Mouse (Mus musculus): Measurements from ENCODE around the gene Cerk. TPM values are rescaled to one million over a fixed set of nuclear protein-coding genes. Genes with fewer than 3 reads are reported as not detected.
"Not testable (repeated sequence)": the region's sequence is repeated elsewhere in the genome, so short reads cannot be mapped to it uniquely, and the experiment has no call there.

Gene Cerk
- polyA plus RNA-seq, 1 experiment from 2014 or later = 20.8 TPM

DNA sequence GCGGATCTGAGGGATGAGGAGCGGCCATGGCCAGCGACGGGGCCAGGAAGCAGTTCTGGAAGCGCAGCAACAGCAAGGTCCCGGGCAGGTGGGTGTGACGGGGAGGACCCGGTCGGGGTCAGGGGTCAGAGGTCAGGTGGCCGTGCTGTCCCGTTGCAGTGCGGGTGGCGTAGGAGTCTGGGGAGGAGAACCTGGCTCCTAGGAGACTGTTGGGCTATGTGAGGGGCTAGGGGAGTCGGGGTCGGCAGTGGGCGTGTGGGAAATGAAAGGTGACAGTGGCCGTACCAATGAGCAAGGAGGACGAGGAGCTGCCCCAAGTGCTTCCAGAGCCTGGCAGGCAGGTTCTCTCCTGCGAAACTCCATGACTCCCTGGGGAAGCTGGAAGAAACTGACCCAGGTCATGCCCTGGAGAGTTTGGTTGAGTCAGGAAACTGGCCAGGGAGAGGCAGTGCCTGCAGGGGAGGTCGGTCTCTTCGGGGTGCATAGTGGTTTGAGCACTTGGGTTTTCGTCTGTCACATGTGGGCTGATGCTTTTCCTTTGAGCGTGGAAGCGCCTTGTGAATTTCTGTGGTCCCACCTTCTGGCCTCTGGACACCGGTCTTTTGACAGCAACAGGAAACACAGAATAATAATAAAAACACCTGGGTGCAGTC, 28.7 kb upstream of the Cerk start:
- peak overlapping the region; percentile 88 for H3K4me3 ChIP-seq (ENCODE audit: low read depth, low read length)
- no peaks in the 10 kb centered on the region for H3K27me3 ChIP-seq (replicated peaks; ENCODE audit: control insufficient read depth, insufficient read depth, low read length)
- peak overlapping the region; percentile 84; the same call in 1 of the 2 replicates for H3K27ac ChIP-seq (ENCODE audit: low read depth, low read length)
- H3K9me3 ChIP-seq (replicated peaks; ENCODE audit: control insufficient read depth, low read length) = no peaks in the 10 kb centered on the region
- peaks cover 16% of the 10 kb centered on the region for H3K4me1 ChIP-seq (ENCODE audit: control insufficient read depth, insufficient read depth, low read length)
- WGBS = 17% methylated on average over 25 of the region's 25 CpGs
- no peaks in the 10 kb centered on the region for H3K36me3 ChIP-seq (ENCODE audit: control insufficient read depth, insufficient read depth, low read length)
- ATAC-seq (no peak; the same call in 1 of the 2 replicates), DNase-seq (ENCODE audit: low spot score) (no peak)
- peak overlapping the region; percentile 99 for H3K4me2 ChIP-seq (ENCODE audit: low read length)
- peak overlapping the region; percentile 88 for H3K9ac ChIP-seq (ENCODE audit: low read length)

DNA sequence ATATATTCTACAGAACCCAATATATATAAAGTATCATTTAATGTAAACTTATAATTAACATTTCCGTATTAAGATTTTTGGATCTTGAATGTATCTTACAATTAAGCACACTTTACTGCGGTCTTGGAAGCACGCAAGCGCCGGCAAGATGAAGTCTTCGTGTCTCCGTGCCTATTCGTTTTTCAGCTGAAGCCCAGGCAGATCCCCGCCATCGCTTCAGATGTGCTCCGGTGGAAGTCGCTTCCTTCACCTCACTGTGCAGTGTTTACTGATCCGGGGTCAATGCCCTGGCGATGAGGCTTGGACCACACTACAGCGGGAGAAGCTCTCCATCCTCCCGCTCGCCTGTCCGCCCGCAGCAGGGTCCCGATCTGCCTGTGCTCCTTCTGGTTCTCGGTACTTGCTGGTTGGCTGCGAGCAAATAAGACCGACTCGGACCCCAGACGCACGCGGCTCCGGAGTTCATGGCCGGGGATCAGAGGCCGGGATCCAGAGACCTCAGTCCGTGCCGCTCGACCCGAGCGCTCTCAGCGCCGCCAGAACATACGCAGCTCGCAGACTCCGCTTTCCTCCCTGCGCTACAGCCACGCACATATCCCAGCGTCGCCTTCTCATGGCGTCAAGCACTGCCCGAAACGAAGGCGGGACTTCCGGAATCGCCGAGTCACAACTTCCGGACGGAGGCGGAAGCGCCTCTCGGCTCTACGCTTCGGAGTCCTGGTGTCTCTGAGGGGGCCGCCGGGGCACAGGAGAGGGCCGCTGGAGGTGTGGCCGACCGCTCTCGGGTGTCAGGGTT, 28.0 kb upstream of the Cerk start, which contains the start of gene Tbc1d22a:
Gene Tbc1d22a (plus strand): TSS at position 707 of the 796 bp plus-strand sequence.
- Histone ChIP-seq H3K9me3 (replicated peaks; ENCODE audit: control insufficient read depth, low read length) (no peaks in the 10 kb centered on the region), H3K9ac (ENCODE audit: low read length) (peak within 1 kb of the TSS; percentile 88), H3K27ac (ENCODE audit: low read depth, low read length) (peak within 1 kb of the TSS; percentile 84), H3K27me3 (replicated peaks; ENCODE audit: control insufficient read depth, insufficient read depth, low read length) (no peaks in the 10 kb centered on the region), H3K4me2 (ENCODE audit: low read length) (peak within 1 kb of the TSS; percentile 99), H3K36me3 (ENCODE audit: control insufficient read depth, insufficient read depth, low read length) (no peaks in the 10 kb centered on the region), H3K4me1 (ENCODE audit: control insufficient read depth, insufficient read depth, low read length) (peaks cover 16% of the 10 kb centered on the region), H3K4me3 (ENCODE audit: low read depth, low read length) (peak within 1 kb of the TSS; percentile 88)
- under 1% methylated on average over 64 of the region's 64 CpGs for WGBS
- ATAC-seq = peak; percentile 96
- peak; percentile 97 for DNase-seq (ENCODE audit: low spot score)

DNA sequence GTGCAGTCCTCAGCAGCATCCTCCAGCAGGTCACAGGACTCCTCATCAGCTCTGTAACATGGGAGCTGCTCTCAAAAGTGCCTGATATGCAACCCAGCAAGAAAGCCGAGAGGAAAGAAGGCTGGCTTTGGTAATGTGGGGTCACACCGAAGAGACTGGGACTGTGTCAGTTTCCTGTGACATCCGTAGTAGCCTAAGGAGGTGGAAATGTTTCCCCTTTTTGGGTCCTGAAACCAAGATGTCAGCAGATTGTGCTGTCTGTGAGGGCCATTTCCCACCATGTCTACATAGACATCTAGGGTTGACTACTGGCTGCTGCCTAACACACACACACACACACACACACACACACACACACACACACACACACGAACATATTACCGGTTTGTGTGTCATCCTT, 26.3 kb upstream of the Cerk start:
- H3K4me1 ChIP-seq (ENCODE audit: control insufficient read depth, insufficient read depth, low read length) = peaks cover 16% of the 10 kb centered on the region
- H3K9ac ChIP-seq (ENCODE audit: low read length); ATAC-seq; H3K4me3 ChIP-seq (ENCODE audit: low read depth, low read length); H3K4me2 ChIP-seq (ENCODE audit: low read length); H3K27me3 ChIP-seq (replicated peaks; ENCODE audit: control insufficient read depth, insufficient read depth, low read length); H3K9me3 ChIP-seq (replicated peaks; ENCODE audit: control insufficient read depth, low read length); H3K27ac ChIP-seq (ENCODE audit: low read depth, low read length); H3K36me3 ChIP-seq (ENCODE audit: control insufficient read depth, insufficient read depth, low read length); DNase-seq (ENCODE audit: low spot score): not testable (repeated sequence)
- 94% methylated on average over 5 of the region's 5 CpGs for WGBS

DNA sequence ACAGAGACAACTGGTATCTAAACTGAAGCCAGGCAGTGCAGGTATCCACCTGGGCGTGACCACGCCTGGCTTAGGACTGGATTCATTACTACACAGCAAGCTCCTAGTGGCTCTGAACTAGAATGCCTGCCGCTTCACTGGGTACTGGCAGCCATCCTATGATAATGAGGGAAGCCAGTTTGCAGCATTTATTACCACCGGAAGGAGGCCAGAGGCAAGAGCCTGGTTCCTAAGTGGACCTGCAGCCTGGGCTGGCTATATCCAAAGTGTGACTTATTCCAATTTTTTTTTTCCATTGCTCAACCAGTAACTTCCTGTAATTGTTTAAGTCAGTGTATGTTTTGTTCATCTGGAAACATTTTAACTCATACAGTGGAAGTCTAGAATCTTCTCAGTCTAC, 20.4 kb upstream of the Cerk start:
- 67% methylated on average over 4 of the region's 4 CpGs for WGBS
- H3K4me1 ChIP-seq (ENCODE audit: control insufficient read depth, insufficient read depth, low read length) = no peaks in the 10 kb centered on the region
- no peak for ATAC-seq
- no peak overlapping the region for H3K27ac ChIP-seq (ENCODE audit: low read depth, low read length)
- H3K9ac ChIP-seq (ENCODE audit: low read length) = no peak overlapping the region
- no peak overlapping the region for H3K4me3 ChIP-seq (ENCODE audit: low read depth, low read length)
- DNase-seq (ENCODE audit: low spot score) = no peak
- no peaks in the 10 kb centered on the region for H3K9me3 ChIP-seq (replicated peaks; ENCODE audit: control insufficient read depth, low read length)
- no peak overlapping the region for H3K4me2 ChIP-seq (ENCODE audit: low read length)
- H3K36me3 ChIP-seq (ENCODE audit: control insufficient read depth, insufficient read depth, low read length) = no peaks in the 10 kb centered on the region
- H3K27me3 ChIP-seq (replicated peaks; ENCODE audit: control insufficient read depth, insufficient read depth, low read length) = no peaks in the 10 kb centered on the region

DNA sequence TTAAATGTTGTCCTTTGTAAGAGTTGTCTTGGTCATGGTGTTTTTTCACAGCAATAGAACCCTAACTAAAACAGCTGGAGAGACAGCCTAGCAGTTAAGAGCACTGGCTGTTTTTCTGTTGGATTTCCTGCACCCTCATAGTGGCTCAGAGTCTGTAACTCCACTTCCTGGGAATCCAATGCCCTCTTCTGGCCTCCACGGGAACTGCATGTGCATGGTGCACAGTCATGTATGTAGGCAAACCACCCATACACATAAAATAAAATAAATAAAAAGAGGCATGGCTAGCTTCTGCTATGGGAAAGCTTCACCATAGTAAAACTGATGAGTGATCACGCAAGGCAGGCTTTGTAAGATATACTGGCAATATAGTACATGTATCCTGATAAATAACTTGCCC, 19.4 kb upstream of the Cerk start:
- ATAC-seq (no peak), DNase-seq (ENCODE audit: low spot score) (no peak)
- H3K27ac ChIP-seq (ENCODE audit: low read depth, low read length) = no peak overlapping the region
- no peaks in the 10 kb centered on the region for H3K36me3 ChIP-seq (ENCODE audit: control insufficient read depth, insufficient read depth, low read length)
- no peak overlapping the region for H3K4me2 ChIP-seq (ENCODE audit: low read length)
- H3K27me3 ChIP-seq (replicated peaks; ENCODE audit: control insufficient read depth, insufficient read depth, low read length) = no peaks in the 10 kb centered on the region
- no peaks in the 10 kb centered on the region for H3K4me1 ChIP-seq (ENCODE audit: control insufficient read depth, insufficient read depth, low read length)
- 52% methylated on average over 2 of the region's 2 CpGs for WGBS
- H3K4me3 ChIP-seq (ENCODE audit: low read depth, low read length) = no peak overlapping the region
- no peaks in the 10 kb centered on the region for H3K9me3 ChIP-seq (replicated peaks; ENCODE audit: control insufficient read depth, low read length)
- H3K9ac ChIP-seq (ENCODE audit: low read length) = no peak overlapping the region

DNA sequence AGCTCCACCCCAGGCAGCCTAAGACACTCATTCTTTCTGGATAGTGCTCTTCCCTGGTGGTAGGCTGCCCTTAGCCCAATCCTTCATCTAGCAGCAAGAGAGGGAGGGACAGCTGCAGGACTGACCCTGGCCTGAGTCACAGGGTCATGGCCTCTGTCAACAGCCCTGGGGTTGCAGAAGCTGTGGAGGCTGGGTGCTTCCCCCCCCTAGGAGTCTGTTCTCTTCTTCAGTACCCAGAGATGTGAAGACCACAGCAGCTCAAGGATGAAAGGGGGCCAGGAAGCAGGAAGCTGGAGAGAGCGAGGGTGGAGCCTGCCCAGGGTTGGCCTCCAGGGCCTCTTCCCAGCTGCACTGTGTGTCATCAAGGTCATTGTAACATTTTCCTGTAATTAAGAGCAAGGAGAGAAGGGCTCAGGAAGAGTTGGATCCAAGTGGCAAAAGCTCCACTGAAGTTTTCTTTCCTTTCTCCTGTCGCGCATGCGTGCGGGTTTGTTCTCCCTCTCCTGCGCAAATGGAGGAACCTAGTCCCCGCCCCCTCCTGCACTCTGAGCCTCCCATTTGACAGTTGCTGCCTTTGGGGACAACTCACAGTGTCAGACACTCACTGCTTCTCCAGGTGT, 18.1 kb upstream of the Cerk start:
- 56% methylated on average over 7 of the region's 7 CpGs for WGBS
- H3K9ac ChIP-seq (ENCODE audit: low read length) = no peak overlapping the region
- no peak overlapping the region for H3K4me2 ChIP-seq (ENCODE audit: low read length)
- H3K27ac ChIP-seq (ENCODE audit: low read depth, low read length) = no peak overlapping the region
- no peaks in the 10 kb centered on the region for H3K36me3 ChIP-seq (ENCODE audit: control insufficient read depth, insufficient read depth, low read length)
- H3K9me3 ChIP-seq (replicated peaks; ENCODE audit: control insufficient read depth, low read length) = no peaks in the 10 kb centered on the region
- H3K27me3 ChIP-seq (replicated peaks; ENCODE audit: control insufficient read depth, insufficient read depth, low read length) = no peaks in the 10 kb centered on the region
- H3K4me1 ChIP-seq (ENCODE audit: control insufficient read depth, insufficient read depth, low read length) = no peaks in the 10 kb centered on the region
- DNase-seq (ENCODE audit: low spot score) (no peak), ATAC-seq (no peak)
- H3K4me3 ChIP-seq (ENCODE audit: low read depth, low read length) = no peak overlapping the region

DNA sequence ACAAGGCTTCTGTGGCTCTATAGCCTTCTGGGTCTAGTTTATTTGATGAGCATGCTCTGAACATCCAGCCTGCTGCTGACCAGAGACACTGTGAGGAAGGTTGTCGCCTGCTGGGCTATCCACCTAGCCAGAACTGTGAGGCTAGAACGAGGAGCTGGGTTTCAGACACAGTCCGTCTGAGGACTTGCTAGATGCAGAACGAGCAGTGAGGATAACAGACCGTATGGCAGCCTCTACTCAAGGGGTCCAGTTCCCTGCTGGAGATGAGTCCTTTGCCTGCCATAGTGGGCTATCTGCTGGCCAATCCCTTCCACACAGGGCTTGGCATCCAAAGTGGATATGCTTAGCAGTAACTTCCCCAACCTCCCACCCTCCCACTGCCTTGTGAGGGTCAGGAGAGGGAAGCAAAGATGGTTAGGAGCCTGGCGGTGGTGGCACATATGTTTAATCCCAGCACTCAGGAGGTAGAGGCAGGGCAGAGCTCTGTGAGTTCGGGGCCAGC, 17.4 kb upstream of the Cerk start:
- H3K4me1 ChIP-seq (ENCODE audit: control insufficient read depth, insufficient read depth, low read length) = no peaks in the 10 kb centered on the region
- H3K9ac ChIP-seq (ENCODE audit: low read length) = no peak overlapping the region
- no peaks in the 10 kb centered on the region for H3K36me3 ChIP-seq (ENCODE audit: control insufficient read depth, insufficient read depth, low read length)
- no peaks in the 10 kb centered on the region for H3K9me3 ChIP-seq (replicated peaks; ENCODE audit: control insufficient read depth, low read length)
- no peaks in the 10 kb centered on the region for H3K27me3 ChIP-seq (replicated peaks; ENCODE audit: control insufficient read depth, insufficient read depth, low read length)
- no peak for DNase-seq (ENCODE audit: low spot score)
- no peak overlapping the region for H3K4me2 ChIP-seq (ENCODE audit: low read length)
- no peak overlapping the region for H3K27ac ChIP-seq (ENCODE audit: low read depth, low read length)
- 79% methylated on average over 7 of the region's 7 CpGs for WGBS
- H3K4me3 ChIP-seq (ENCODE audit: low read depth, low read length) = no peak overlapping the region
- ATAC-seq = no peak

DNA sequence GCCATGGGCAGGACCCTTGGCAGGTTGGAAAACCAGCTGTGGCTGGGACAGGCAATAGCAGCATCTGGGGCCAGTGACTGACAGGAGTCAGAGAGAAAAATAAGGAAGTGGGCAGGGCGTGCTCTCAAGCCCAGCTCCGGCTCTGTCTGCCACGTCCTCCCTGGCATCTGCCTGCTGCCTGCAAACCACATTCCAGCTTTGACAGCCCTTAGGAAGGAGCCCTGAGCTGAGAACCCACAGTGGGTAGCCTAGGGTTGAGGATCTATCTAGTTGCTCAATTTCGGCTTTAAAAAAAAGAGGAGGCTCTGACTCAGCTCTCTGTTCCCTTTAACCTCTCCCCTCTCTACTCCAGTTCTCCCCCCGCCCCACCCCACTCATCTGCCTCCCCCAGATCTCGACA, 16.7 kb upstream of the Cerk start:
- no peaks in the 10 kb centered on the region for H3K36me3 ChIP-seq (ENCODE audit: control insufficient read depth, insufficient read depth, low read length)

More for the DNA sequence above, 16.7 kb upstream of the Cerk start:
- no peak overlapping the region for H3K4me2 ChIP-seq (ENCODE audit: low read length)
- H3K27me3 ChIP-seq (replicated peaks; ENCODE audit: control insufficient read depth, insufficient read depth, low read length) = no peaks in the 10 kb centered on the region
- no peaks in the 10 kb centered on the region for H3K9me3 ChIP-seq (replicated peaks; ENCODE audit: control insufficient read depth, low read length)
- ATAC-seq (no peak), DNase-seq (ENCODE audit: low spot score) (no peak)
- no peak overlapping the region for H3K4me3 ChIP-seq (ENCODE audit: low read depth, low read length)
- no peaks in the 10 kb centered on the region for H3K4me1 ChIP-seq (ENCODE audit: control insufficient read depth, insufficient read depth, low read length)
- H3K27ac ChIP-seq (ENCODE audit: low read depth, low read length) = no peak overlapping the region
- no peak overlapping the region for H3K9ac ChIP-seq (ENCODE audit: low read length)
- WGBS = 55% methylated on average over 6 of the region's 6 CpGs

Data from forebrain, embryonic 14.5 days (tissue).